Mouse (Mus musculus) MEL (cell line): ENCODE measurements around the gene Fxr2.

Source experiments
- CHD1 ChIP-seq: IDR thresholded peaks from 2 replicates; pipeline ENCODE4 v1.6.1; 2012; ENCODE audit warnings: low read depth, mild to moderate bottlenecking, inconsistent platforms, low read length, improper control_type of control experiment
- CTCF ChIP-seq, 3 experiments: IDR thresholded peaks in 2 of 3; conservative IDR thresholded peaks in 1 of 3; 2 replicates each; pipeline ENCODE4 v1.5.1; 2011 to 2012; ENCODE audit warnings: low read length in 3 of 3, low read depth in 2 of 3, mild to moderate bottlenecking in 2 of 3, improper control_type of control experiment in 1 of 3, inconsistent platforms in 1 of 3, mixed read lengths in 1 of 3, moderate library complexity in 1 of 3; ENCODE audit not compliant: control insufficient read depth in 1 of 3, insufficient read depth in 1 of 3, poor library complexity in 1 of 3, severe bottlenecking in 1 of 3
- MAX ChIP-seq: IDR thresholded peaks from 2 replicates; pipeline ENCODE4 v1.6.1; 2011; ENCODE audit warnings: low read length, improper control_type of control experiment
- MXI1 ChIP-seq: IDR thresholded peaks from 2 replicates; pipeline ENCODE4 v1.6.1; 2011; ENCODE audit warnings: mild to moderate bottlenecking, low read depth, low read length, improper control_type of control experiment
- POLR2A ChIP-seq, 2 experiments: IDR thresholded peaks; 2 replicates each; pipeline ENCODE4 v1.6.1; 2011 to 2012; ENCODE audit warnings: low read length in 2 of 2, mild to moderate bottlenecking in 2 of 2, control low read depth in 1 of 2, improper control_type of control experiment in 1 of 2, low read depth in 1 of 2, moderate library complexity in 1 of 2; ENCODE audit not compliant: control insufficient read depth in 1 of 2, insufficient read depth in 1 of 2, poor library complexity in 1 of 2
- SMC3 ChIP-seq: IDR thresholded peaks from 2 replicates; pipeline ENCODE4 v1.6.1; 2011; ENCODE audit warnings: low read depth, low read length, improper control_type of control experiment
- ZKSCAN1 ChIP-seq: IDR thresholded peaks from 2 replicates; pipeline ENCODE4 v1.6.1; 2012; ENCODE audit warnings: low read depth, mild to moderate bottlenecking, inconsistent platforms, low read length, improper control_type of control experiment, moderate library complexity

DNA sequence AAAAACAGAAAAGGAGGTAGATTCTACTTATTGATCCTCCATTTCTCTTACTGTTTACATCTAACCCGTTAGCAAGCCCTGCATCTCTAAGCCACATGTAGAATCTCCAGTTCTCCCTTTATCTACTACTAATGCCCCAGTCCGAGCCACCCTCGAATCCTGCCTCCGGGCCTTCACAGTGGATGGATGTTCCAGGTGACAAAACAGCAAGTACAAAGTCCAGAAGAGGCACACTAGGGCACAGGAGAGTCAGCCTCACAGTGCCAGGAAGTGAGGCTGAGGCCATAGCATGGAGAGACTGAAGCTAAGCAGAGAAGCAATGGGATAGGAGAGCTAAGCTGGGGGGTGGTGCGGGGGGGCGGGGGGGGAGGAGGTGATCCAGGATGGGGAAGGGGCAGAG lies 60.1 kb downstream of the Fxr2 start:
- TF ChIP-seq POLR2A (IDR thresholded peaks at IDR 0.05; ENCODE audit: control insufficient read depth in 1 of 2, insufficient read depth in 1 of 2, low read depth in 1 of 2, low read length in 2 of 2, poor library complexity in 1 of 2), result no peak
- TF ChIP-seq CTCF (IDR thresholded peaks at IDR 0.05 in 2 of 3, conservative IDR thresholded peaks at IDR 0.05 in 1 of 3; ENCODE audit: control insufficient read depth in 1 of 3, insufficient read depth in 1 of 3, low read depth in 2 of 3, low read length in 3 of 3, poor library complexity in 1 of 3, severe bottlenecking in 1 of 3), result no peak
- TF ChIP-seq MAX, result no peak
- TF ChIP-seq ZKSCAN1, result no peak
- TF ChIP-seq MXI1, result no peak
- TF ChIP-seq CHD1, result no peak
- TF ChIP-seq SMC3, result no peak
